Mouse (Mus musculus) R1 (cell line): ENCODE data around the gene Ostm1.

Experiments used
- DNase-seq: peaks from one replicate; pipeline ENCODE4 v3.0.0-alpha.2; 2018; ENCODE audit warnings: low read depth, low spot score

Ostm1 gene

DNA sequence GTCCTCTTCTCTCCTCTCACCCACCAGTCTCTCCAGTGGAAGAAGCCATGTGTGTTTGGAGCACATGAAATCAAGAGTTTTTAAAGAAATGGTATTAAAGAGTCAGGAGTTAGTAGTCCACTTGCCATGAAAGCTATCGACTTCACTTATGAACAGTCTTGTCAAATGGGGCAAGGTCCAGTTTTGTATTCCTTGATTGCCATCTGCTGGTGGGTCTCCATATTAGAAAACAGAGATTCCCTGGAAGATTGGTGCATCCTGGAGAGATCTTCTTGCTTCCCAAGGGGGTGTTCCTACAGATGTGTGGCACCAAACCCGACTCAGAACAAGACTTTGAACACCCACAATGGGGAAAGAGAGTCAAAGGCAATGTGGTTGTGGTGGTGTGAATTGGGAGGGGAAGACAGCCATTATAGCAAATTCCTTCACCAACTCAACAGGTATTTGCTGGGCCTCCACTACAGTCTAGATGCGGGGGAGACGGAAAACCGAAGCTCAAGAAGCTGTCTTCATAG is 151.0 kb downstream of the Ostm1 start:
- DNase-seq: peak; percentile 36

DNA sequence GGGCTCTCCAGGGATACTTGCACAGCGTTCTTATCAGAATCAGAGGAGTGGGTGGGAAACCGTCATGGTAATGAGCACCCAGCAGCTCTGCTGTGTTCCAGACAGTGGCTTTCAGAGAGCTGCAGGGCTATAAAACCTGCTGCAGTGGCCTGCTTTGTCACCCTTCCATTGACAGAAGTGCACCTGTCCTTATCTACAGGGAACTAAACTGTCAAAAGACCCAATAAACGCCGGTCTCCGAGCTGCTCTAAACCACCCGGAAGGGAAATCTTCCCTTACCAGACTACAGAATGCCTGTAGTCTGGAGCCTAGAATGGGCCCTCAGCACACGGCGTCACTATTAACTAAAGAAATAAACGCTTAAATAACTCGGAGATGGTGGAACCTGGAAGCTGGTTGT is 168.2 kb downstream of the Ostm1 start:
- no peak for DNase-seq
